Mouse (Mus musculus) spleen, adult 10 weeks (tissue): ENCODE data around the gene Vps39. TPM values are rescaled to one million over a fixed set of nuclear protein-coding genes. Genes with fewer than 3 reads are reported as not detected.

ENCODE experiments used
- polyA plus RNA-seq: library from polyadenylated mRNA; stranded (reverse); fragments of 350-450 nt; fragmentation: Illumina TruSeq; extraction: RNeasy Lipid Tissue Mini Kit (QIAGEN cat#74804); gene quantifications from one replicate; pipeline ENCODE4 v1.2.3, GENCODE M21; 2015; ENCODE audit warnings: low replicate concordance; ENCODE audit not compliant: insufficient read depth

The Vps39 gene
- polyA plus RNA-seq = 50.5 TPM

GRCm38 (mm10) chr2:120352682-120353646, at the start of gene Vps39:
TSS of gene Vps39 (minus strand) at chr2:120353137.

DNA sequence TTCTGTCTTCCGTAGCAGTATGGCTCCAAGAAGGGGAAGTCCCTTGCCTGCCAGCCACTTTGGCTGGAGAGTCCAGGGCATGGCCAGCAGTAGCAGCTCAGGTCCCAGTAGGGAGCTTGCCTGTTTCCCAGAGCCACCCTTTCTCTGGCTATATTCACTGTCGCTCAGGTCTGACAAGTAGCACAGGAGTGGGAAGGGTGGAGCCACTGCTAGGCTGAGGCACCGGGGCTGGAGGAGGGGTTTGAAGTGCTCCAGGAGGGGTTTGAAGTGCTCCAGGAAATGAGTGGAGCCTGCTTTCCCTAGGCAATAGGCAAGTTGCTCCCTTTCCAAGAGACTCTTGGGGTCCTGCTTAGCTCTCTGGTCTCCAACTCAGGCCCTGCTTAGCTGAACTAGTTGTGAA, 39.0 kb downstream of the Vps39 start, which contains the start of gene Pla2g4f:
Gene Pla2g4f (minus strand): TSS at position 190 of the 400 bp plus-strand sequence.

GRCm38 (mm10) chr2:120288995-120289394, 63.9 kb downstream of the Vps39 start, which contains the start of gene Pla2g4d:
TSS of gene Pla2g4d (minus strand) at chr2:120289197.

Other genes with a start within 250 kb of the Vps39 start
- gene Ehd4, start 198.5 kb downstream of the Vps39 start, polyA plus RNA-seq = 56.0 TPM
- not detected for gene Pla2g4e, start 107.8 kb downstream of the Vps39 start, polyA plus RNA-seq
- gene Pla2g4d, start 63.9 kb downstream of the Vps39 start, polyA plus RNA-seq = not detected
- 0.61 TPM for gene Pla2g4f, start 39.0 kb downstream of the Vps39 start, polyA plus RNA-seq
- 45.7 TPM for gene Ganc, start 50.8 kb upstream of the Vps39 start, polyA plus RNA-seq
- gene Tmem87a, start 51.0 kb upstream of the Vps39 start, polyA plus RNA-seq = 70.2 TPM
- gene Capn3, start 102.9 kb upstream of the Vps39 start, polyA plus RNA-seq = 7.2 TPM
- 95.5 TPM for gene Zfp106, start 210.7 kb upstream of the Vps39 start, polyA plus RNA-seq
- gene Snap23, start 214.5 kb upstream of the Vps39 start, polyA plus RNA-seq = 96.5 TPM